Mouse (Mus musculus) ES-E14 (cell line): Measurements from ENCODE around the gene Tcea2. TPM values are rescaled to one million over a fixed set of nuclear protein-coding genes. Genes with fewer than 3 reads are reported as not detected.

Experiments used
- DNase-seq: peaks from one replicate; pipeline ENCODE4 v3.0.0-alpha.2; 2013; ENCODE audit warnings: low read depth, low spot score
- H3K27ac ChIP-seq: 2 replicates; pipeline ENCODE4 v1.5.1; 2012; ENCODE audit warnings: low read depth, mild to moderate bottlenecking, low read length, moderate library complexity, mixed read lengths; ENCODE audit not compliant: poor library complexity, insufficient read depth, severe bottlenecking
- H3K36me3 ChIP-seq: 2 replicates; pipeline ENCODE4 v1.6.1; 2012; ENCODE audit warnings: mild to moderate bottlenecking, low read length, moderate library complexity, mixed read lengths; ENCODE audit not compliant: control insufficient read depth, poor library complexity, insufficient read depth, severe bottlenecking
- H3K4me1 ChIP-seq, 2 experiments: fragments of 150-350 bp in 1 of 2; sonication (generic) in 1 of 2; 2 replicates each; pipeline ENCODE4 v1.6.1; 2012; ENCODE audit warnings: low read length in 2 of 2, mild to moderate bottlenecking in 1 of 2, mixed read lengths in 1 of 2; ENCODE audit not compliant: control insufficient read depth in 2 of 2, insufficient read depth in 2 of 2, poor library complexity in 1 of 2
- H3K4me3 ChIP-seq, 2 experiments: fragments of 150-350 bp in 1 of 2; sonication (generic) in 1 of 2; 2 replicates each; pipeline ENCODE4 v1.5.1; 2012; ENCODE audit warnings: low read length in 2 of 2, low read depth in 1 of 2, mild to moderate bottlenecking in 1 of 2, mixed read lengths in 1 of 2; ENCODE audit not compliant: insufficient read depth in 1 of 2, poor library complexity in 1 of 2, severe bottlenecking in 1 of 2
- H3K9ac ChIP-seq: 2 replicates; pipeline ENCODE4 v1.6.1; 2012; ENCODE audit warnings: low read depth, mild to moderate bottlenecking, low read length, mixed read lengths; ENCODE audit not compliant: poor library complexity, insufficient read depth, severe bottlenecking
- H3K9me3 ChIP-seq: fragments of 150-350 bp; sonication (generic); 2 replicates; pipeline ENCODE4 v1.6.1; 2012; ENCODE audit warnings: low read depth, mild to moderate bottlenecking, low read length; ENCODE audit not compliant: control insufficient read depth, insufficient read depth
- CHD2 ChIP-seq: IDR thresholded peaks from 2 replicates; pipeline ENCODE4 v1.6.1; 2014; ENCODE audit warnings: mild to moderate bottlenecking, low read depth, low read length, inconsistent platforms
- HCFC1 ChIP-seq: IDR thresholded peaks from 2 replicates; pipeline ENCODE4 v1.6.1; 2012; ENCODE audit warnings: low read length, inconsistent platforms, borderline replicate concordance; ENCODE audit not compliant: insufficient read depth
- MAFK ChIP-seq: IDR thresholded peaks from 2 replicates; pipeline ENCODE4 v1.6.1; 2014; ENCODE audit warnings: mild to moderate bottlenecking, low read depth, low read length, inconsistent platforms; ENCODE audit not compliant: insufficient read depth
- ZC3H11A ChIP-seq: IDR thresholded peaks from 2 replicates; pipeline ENCODE4 v1.6.1; 2012; ENCODE audit warnings: low read depth, mild to moderate bottlenecking, inconsistent platforms, low read length, borderline replicate concordance
- ZNF384 ChIP-seq: IDR thresholded peaks from 2 replicates; pipeline ENCODE4 v1.6.1; 2012; ENCODE audit warnings: low read depth, low read length, inconsistent platforms
- in situ Hi-C, 2 experiments: fragments of 600-800 bp; cut with MboI; formaldehyde crosslinking; loops; one replicate each; pipeline ENCODE4 v1.15.1; 2025; ENCODE audit warnings: low sequenced_read_pairs in 2 of 2, inconsistent platforms in 1 of 2; ENCODE audit not compliant: unreplicated experiment in 2 of 2
- total RNA-seq: library from RNA; depleted of rRNA; stranded (reverse); fragments of 300-350 nt; gene quantifications from 2 replicates; pipeline ENCODE4 v1.2.3, GENCODE M21; 2012

Tcea2 gene
- total RNA-seq, 1 experiment: 11.4 TPM

DNA sequence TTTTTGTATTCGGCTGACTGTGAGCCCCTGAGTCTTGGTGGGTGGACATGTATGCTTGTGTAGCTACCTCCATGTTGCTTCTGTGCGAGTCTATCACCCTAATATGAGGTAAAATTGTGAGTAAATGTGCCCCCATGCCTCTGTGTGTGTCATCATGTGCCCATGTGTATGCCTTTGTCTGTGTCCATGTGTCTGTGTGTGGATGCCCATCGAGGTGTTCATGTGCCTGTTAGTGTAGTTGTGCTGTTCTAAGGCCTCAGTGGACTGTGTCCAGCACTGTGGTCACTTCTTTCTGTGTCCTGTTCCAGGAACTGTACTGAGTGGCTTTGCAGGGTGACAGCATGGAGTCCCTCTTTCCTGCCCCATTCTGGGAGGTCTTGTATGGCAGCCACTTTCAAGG, 35.3 kb downstream of the Tcea2 start:
- DNase-seq: no peak
- Histone ChIP-seq H3K36me3 (no peaks in the 10 kb centered on the region), H3K4me1 (peaks cover 0 to 7% of the 10 kb centered on the region in 2 experiments; a peak in 1 of 4 replicates), H3K27ac (no peak overlapping the region), H3K4me3 (no peak overlapping the region), H3K9ac (0 out of 2 replicates have a peak overlapping the region, but pooled peaks have one; percentile 30), H3K9me3 (no peaks in the 10 kb centered on the region)
- in situ Hi-C loops: no loop called here
- no peak for TF ChIP-seq ZNF384
- no peak for TF ChIP-seq ZC3H11A
- no peak for TF ChIP-seq CHD2
- no peak for TF ChIP-seq MAFK
- no peak for TF ChIP-seq HCFC1

DNA sequence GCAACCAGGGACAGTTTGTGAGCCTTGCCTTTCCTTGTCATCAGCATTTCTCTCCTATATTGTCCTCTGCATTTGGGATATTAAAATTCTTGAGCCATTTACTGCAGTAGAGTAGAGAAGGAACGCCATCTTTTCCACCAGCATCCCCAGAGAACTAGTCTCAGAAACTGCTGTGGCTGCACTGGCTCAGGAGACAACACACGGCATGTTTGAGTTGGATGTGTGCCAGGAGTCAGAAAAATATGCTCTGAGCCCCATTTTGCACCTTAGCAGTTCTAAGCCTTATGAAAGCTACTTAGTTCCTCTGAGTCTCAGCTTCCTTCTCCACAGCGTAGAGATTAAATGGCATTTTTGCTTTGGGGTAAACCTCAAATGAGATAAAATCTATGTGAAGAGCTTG, 36.9 kb downstream of the Tcea2 start:
- Histone ChIP-seq H3K4me1 (peaks cover 0 to 7% of the 10 kb centered on the region in 2 experiments; a peak in 1 of 4 replicates), H3K36me3 (no peaks in the 10 kb centered on the region), H3K9me3 (no peaks in the 10 kb centered on the region), H3K9ac (no peak overlapping the region), H3K27ac (no peak overlapping the region), H3K4me3 (no peak overlapping the region)
- no peak for TF ChIP-seq ZC3H11A
- TF ChIP-seq CHD2: no peak
- in situ Hi-C loops: no loop called here
- no peak for DNase-seq

- no peaks in the 10 kb centered on the region for H3K36me3 ChIP-seq
- H3K4me1 ChIP-seq: peaks cover 0 to 4% of the 10 kb centered on the region in 2 experiments; a peak in 1 of 4 replicates
- in situ Hi-C loops: loop anchor here in 1 of 2 experiments (5.0 kb wide), 1 partner anchor 137 kb away; no protein-coding TSS in a partner anchor
- no peak overlapping the region for H3K4me3 ChIP-seq
- no peak for TF ChIP-seq HCFC1
- TF ChIP-seq MAFK: no peak
- no peak for TF ChIP-seq ZNF384
- TF ChIP-seq CHD2: no peak
- no peak for TF ChIP-seq ZC3H11A
- H3K27ac ChIP-seq: no peak overlapping the region
- H3K9me3 ChIP-seq: no peaks in the 10 kb centered on the region
- no peak overlapping the region for H3K9ac ChIP-seq
- DNase-seq: no peak
Observed at GRCm38 (mm10) chr2:181720061-181720460, 40.0 kb downstream of the Tcea2 start.

DNA sequence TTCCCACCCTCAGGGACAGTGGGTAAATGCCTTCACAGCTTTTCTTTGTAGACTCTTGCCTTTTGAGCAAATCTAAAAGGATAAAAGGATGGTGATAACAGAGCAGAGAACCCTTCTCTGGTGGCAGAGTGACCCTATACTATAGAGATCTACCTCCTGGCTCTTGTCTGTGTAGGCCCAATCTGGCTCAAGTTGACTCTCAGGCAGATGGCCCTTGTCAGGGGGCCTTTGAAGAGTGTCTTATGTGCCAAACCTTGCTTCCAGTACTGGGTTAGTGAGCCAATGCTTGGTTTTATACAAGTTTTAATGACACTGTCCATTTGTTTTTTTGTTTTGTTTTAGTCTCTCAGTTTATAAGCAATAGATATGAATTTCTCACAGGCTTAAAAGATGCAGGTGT, 41.1 kb downstream of the Tcea2 start:
- no peaks in the 10 kb centered on the region for H3K9me3 ChIP-seq
- in situ Hi-C loops: loop anchor here in 1 of 2 experiments (5.0 kb wide), 1 partner anchor 136 kb away; no protein-coding TSS in a partner anchor
- no peak overlapping the region for H3K4me3 ChIP-seq
- TF ChIP-seq MAFK (no peak), HCFC1 (no peak), CHD2 (no peak), ZC3H11A (no peak), ZNF384 (no peak)
- no peak overlapping the region for H3K9ac ChIP-seq
- H3K27ac ChIP-seq: no peak overlapping the region
- DNase-seq: no peak
- H3K36me3 ChIP-seq: no peaks in the 10 kb centered on the region
- no peaks in the 10 kb centered on the region for H3K4me1 ChIP-seq

DNA sequence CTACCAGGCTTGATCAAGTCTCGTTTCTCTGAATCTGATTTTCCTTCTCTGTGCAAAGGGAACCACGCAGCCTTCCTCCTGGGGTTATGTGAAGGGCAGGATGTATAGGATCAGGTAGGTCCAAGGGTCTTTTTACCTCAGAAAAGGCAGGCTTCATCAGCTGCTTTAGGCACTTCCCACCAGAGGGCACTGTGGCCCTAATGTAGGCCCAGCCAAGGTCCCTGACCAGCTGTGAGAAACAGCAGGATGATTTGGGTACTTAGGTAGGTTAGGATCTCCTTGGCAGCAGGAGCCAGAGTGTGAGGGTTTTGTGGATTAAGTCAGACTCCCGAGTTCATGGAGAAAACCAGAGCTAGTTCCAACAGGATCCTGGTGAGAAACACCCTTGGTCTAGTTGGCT, 42.1 kb downstream of the Tcea2 start:
- no peak overlapping the region for H3K4me3 ChIP-seq
- H3K9me3 ChIP-seq: no peaks in the 10 kb centered on the region
- no peak overlapping the region for H3K27ac ChIP-seq
- DNase-seq: peak; percentile 21
- TF ChIP-seq ZNF384 (no peak), HCFC1 (no peak), ZC3H11A (peak; percentile 77), CHD2 (no peak), MAFK (no peak)
- no peak overlapping the region for H3K9ac ChIP-seq
- H3K4me1 ChIP-seq: no peaks in the 10 kb centered on the region
- in situ Hi-C loops: loop anchor here in 1 of 2 experiments (5.0 kb wide), 1 partner anchor 135 kb away; no protein-coding TSS in a partner anchor
- no peaks in the 10 kb centered on the region for H3K36me3 ChIP-seq
